Mouse (Mus musculus): ENCODE measurements around the gene Atp13a3. TPM values are rescaled to one million over a fixed set of nuclear protein-coding genes. Genes with fewer than 3 reads are reported as not detected.

Atp13a3 gene
- polyA plus RNA-seq, 1 experiment from 2014 or later, result 13.0 TPM

GRCm38 (mm10) chr16:30283743-30284337 lies 121.9 kb downstream of the Atp13a3 start:
- no peak overlapping the region for H3K9ac ChIP-seq (replicated peaks; ENCODE audit: low read depth, low read length)
- H3K4me3 ChIP-seq (ENCODE audit: low read depth, low read length), result no peak overlapping the region
- H3K9me3 ChIP-seq (ENCODE audit: control insufficient read depth, low read length), result no peaks in the 10 kb centered on the region
- no peaks in the 10 kb centered on the region for H3K36me3 ChIP-seq (ENCODE audit: control insufficient read depth, insufficient read depth, low read length)
- peak; percentile 65 for ATAC-seq (ENCODE audit: low read depth)
- peak overlapping the region; percentile 45 for H3K4me2 ChIP-seq (ENCODE audit: low read depth, low read length)
- WGBS, result 2% methylated on average over 15 of the region's 15 CpGs
- peaks cover 9% of the 10 kb centered on the region; the same call in 1 of the 2 replicates for H3K4me1 ChIP-seq (ENCODE audit: control insufficient read depth, insufficient read depth, low read length)
- peaks cover 6% of the 10 kb centered on the region for H3K27me3 ChIP-seq (ENCODE audit: control insufficient read depth, insufficient read depth, low read length)
- no peak overlapping the region for H3K27ac ChIP-seq (ENCODE audit: low read depth, low read length)

DNA sequence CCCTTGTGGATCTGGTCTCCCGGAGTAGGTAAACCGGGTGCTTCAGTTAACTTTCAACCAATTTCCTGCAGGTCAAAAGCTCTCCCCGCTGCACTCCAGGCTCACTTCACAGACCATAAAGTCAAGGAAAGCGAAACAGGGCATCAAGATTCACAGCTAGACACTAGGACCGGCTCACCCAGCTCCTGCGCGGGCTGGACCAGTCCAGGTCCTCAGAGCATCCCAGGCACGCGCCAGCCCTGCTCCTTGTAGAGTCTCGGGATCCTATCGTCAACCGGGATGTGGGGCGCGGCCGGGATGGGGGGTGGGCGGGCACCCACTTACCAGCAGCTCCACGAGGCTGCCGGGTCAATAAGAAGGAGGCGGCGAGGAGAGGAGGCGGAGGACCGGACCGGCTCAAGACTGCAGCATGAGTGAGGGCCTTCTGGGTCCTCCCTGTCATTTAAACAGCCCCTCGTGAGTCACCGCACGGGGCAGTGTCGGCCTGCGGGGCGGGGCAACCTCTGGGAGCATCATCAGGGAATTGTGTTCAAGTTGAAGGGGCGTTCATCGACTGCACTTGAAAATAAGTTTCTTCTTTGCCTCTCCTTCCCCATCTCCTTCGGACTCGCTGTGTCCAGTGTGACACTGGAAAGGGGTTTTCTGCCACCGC lies 122.8 kb downstream of the Atp13a3 start, which contains the start of gene Lrrc15:
Gene Lrrc15, minus strand, starts transcription at position 413 of the 652 bp plus-strand sequence.
- Histone ChIP-seq H3K36me3 (ENCODE audit: control insufficient read depth, insufficient read depth, low read length) (no peaks in the 10 kb centered on the region), H3K9ac (replicated peaks; ENCODE audit: low read depth, low read length) (0 out of 2 replicates have a peak within 1 kb of the TSS, but pooled peaks have one; percentile 11), H3K4me2 (ENCODE audit: low read depth, low read length) (peak within 1 kb of the TSS; percentile 45), H3K4me1 (ENCODE audit: control insufficient read depth, insufficient read depth, low read length) (peaks cover 12% of the 10 kb centered on the region; the same call in 1 of the 2 replicates), H3K27me3 (ENCODE audit: control insufficient read depth, insufficient read depth, low read length) (peaks cover 6% of the 10 kb centered on the region), H3K27ac (ENCODE audit: low read depth, low read length) (no peak within 1 kb of the TSS), H3K4me3 (ENCODE audit: low read depth, low read length) (peak within 1 kb of the TSS; percentile 16; the same call in 1 of the 2 replicates), H3K9me3 (ENCODE audit: control insufficient read depth, low read length) (no peaks in the 10 kb centered on the region)
- ATAC-seq (ENCODE audit: low read depth), result peak; percentile 32; the same call in 1 of the 2 replicates
- 6% methylated on average over 31 of the region's 34 CpGs for WGBS

GRCm38 (mm10) chr16:30280676-30281297 lies 125.0 kb downstream of the Atp13a3 start:
- H3K9me3 ChIP-seq (ENCODE audit: control insufficient read depth, low read length), result no peaks in the 10 kb centered on the region
- no peaks in the 10 kb centered on the region for H3K36me3 ChIP-seq (ENCODE audit: control insufficient read depth, insufficient read depth, low read length)
- H3K27me3 ChIP-seq (ENCODE audit: control insufficient read depth, insufficient read depth, low read length), result peaks cover 6% of the 10 kb centered on the region
- no peak overlapping the region for H3K4me3 ChIP-seq (ENCODE audit: low read depth, low read length)
- peaks cover 12% of the 10 kb centered on the region; the same call in 1 of the 2 replicates for H3K4me1 ChIP-seq (ENCODE audit: control insufficient read depth, insufficient read depth, low read length)
- no peak overlapping the region for H3K4me2 ChIP-seq (ENCODE audit: low read depth, low read length)
- H3K9ac ChIP-seq (replicated peaks; ENCODE audit: low read depth, low read length), result no peak overlapping the region
- 6% methylated on average over 4 of the region's 4 CpGs for WGBS
- no peak overlapping the region for H3K27ac ChIP-seq (ENCODE audit: low read depth, low read length)
- ATAC-seq (ENCODE audit: low read depth), result no peak

DNA sequence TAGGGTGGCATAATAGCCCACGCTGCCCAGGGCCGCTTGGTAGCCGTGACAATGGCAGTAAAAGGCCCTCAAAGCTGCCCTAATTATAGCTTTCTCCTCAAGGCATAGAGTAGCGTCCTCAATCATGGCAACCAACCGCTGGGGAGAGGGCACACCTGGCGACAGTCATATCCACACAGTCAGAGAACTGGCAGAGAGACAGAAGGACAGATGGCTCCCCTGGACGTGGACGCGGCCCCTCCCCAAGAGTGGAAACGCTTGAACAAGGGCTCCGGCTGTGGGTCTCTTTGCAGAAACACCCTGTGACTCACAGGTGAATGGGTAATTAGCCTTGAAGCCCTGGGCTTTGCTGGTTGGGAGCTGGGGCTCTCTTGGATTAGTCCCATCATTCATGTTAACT lies 127.4 kb downstream of the Atp13a3 start:
- peaks cover 9% of the 10 kb centered on the region; the same call in 1 of the 2 replicates for H3K4me1 ChIP-seq (ENCODE audit: control insufficient read depth, insufficient read depth, low read length)
- H3K4me2 ChIP-seq (ENCODE audit: low read depth, low read length), result no peak overlapping the region
- 65% methylated on average over 11 of the region's 11 CpGs for WGBS
- ATAC-seq (ENCODE audit: low read depth), result no peak
- H3K4me3 ChIP-seq (ENCODE audit: low read depth, low read length), result no peak overlapping the region
- no peak overlapping the region for H3K27ac ChIP-seq (ENCODE audit: low read depth, low read length)
- peaks cover 6% of the 10 kb centered on the region for H3K27me3 ChIP-seq (ENCODE audit: control insufficient read depth, insufficient read depth, low read length)
- no peak overlapping the region for H3K9ac ChIP-seq (replicated peaks; ENCODE audit: low read depth, low read length)
- no peaks in the 10 kb centered on the region for H3K9me3 ChIP-seq (ENCODE audit: control insufficient read depth, low read length)
- no peaks in the 10 kb centered on the region for H3K36me3 ChIP-seq (ENCODE audit: control insufficient read depth, insufficient read depth, low read length)

DNA sequence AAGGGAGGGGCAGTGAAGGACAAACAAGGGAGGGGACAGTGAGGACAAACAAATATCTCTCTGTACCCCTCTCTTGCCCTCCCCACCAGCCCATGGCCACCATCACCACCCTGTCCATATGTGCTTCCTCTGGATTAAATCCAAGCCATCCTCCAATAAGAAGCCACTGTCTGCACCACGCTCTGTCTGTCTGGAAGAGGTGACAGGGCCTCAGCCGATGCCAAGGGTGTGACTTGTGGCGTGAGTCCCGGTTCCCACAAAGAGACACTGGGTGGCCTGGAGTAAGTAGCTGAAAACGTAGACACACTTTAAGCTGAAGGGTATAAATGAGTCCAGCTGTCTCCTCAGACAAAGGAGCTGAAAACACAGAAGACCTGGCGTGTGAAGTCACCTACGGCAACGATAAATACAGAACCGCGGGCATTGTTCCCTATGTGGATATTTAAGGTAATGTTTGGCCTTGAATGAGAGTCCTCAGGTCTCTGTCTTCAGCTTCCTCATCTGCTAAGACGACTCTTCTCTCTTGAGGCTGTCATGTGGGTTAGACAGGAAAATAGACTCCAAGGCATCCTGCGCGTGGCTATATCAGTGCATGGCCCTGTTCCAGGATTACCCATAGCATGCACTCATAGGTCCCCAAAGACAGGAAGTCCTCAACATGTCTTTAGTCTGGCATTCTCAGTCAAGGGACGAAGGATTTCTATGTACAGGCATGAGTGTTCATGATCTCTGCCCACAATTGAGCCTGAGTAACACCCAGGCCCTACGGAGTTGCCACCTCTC lies 130.0 kb downstream of the Atp13a3 start:
- Histone ChIP-seq H3K27ac (ENCODE audit: low read depth, low read length) (no peak overlapping the region), H3K27me3 (ENCODE audit: control insufficient read depth, insufficient read depth, low read length) (no peaks in the 10 kb centered on the region), H3K4me3 (ENCODE audit: low read depth, low read length) (no peak overlapping the region), H3K4me1 (ENCODE audit: control insufficient read depth, insufficient read depth, low read length) (0 out of 2 replicates have a peak, but pooled peaks cover 3% of the 10 kb centered on the region), H3K4me2 (ENCODE audit: low read depth, low read length) (no peak overlapping the region), H3K36me3 (ENCODE audit: control insufficient read depth, insufficient read depth, low read length) (no peaks in the 10 kb centered on the region), H3K9ac (replicated peaks; ENCODE audit: low read depth, low read length) (no peak overlapping the region), H3K9me3 (ENCODE audit: control insufficient read depth, low read length) (no peaks in the 10 kb centered on the region)
- no peak for ATAC-seq (ENCODE audit: low read depth)
- 75% methylated on average over 15 of the region's 15 CpGs for WGBS

DNA sequence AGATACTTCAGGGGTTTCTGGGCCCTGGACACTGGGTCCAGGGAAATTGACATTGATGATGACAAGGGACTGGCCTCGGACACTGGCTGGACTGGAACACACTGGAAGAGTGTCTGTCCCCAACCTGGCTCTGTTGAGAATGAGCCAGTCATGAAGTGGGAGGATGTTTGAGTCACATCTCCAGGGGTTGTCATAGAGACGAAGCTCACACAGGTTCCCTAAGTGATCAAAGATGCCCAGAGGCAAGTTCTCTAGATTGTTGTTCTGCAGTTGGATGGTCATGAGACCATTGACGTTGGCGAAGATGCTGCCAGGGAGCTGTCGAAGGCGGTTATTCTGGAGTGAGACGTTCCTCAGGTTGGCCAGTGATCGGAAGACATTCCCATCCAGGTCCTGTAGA lies 132.7 kb downstream of the Atp13a3 start:
- H3K9ac ChIP-seq (replicated peaks; ENCODE audit: low read depth, low read length), result no peak overlapping the region
- no peak overlapping the region for H3K27ac ChIP-seq (ENCODE audit: low read depth, low read length)
- no peak overlapping the region for H3K4me3 ChIP-seq (ENCODE audit: low read depth, low read length)
- no peaks in the 10 kb centered on the region for H3K27me3 ChIP-seq (ENCODE audit: control insufficient read depth, insufficient read depth, low read length)
- no peaks in the 10 kb centered on the region for H3K36me3 ChIP-seq (ENCODE audit: control insufficient read depth, insufficient read depth, low read length)
- 0 out of 2 replicates have a peak, but pooled peaks cover under 1% of the 10 kb centered on the region for H3K4me1 ChIP-seq (ENCODE audit: control insufficient read depth, insufficient read depth, low read length)
- H3K4me2 ChIP-seq (ENCODE audit: low read depth, low read length), result no peak overlapping the region
- ATAC-seq (ENCODE audit: low read depth), result no peak
- no peaks in the 10 kb centered on the region for H3K9me3 ChIP-seq (ENCODE audit: control insufficient read depth, low read length)
- 94% methylated on average over 8 of the region's 8 CpGs for WGBS

DNA sequence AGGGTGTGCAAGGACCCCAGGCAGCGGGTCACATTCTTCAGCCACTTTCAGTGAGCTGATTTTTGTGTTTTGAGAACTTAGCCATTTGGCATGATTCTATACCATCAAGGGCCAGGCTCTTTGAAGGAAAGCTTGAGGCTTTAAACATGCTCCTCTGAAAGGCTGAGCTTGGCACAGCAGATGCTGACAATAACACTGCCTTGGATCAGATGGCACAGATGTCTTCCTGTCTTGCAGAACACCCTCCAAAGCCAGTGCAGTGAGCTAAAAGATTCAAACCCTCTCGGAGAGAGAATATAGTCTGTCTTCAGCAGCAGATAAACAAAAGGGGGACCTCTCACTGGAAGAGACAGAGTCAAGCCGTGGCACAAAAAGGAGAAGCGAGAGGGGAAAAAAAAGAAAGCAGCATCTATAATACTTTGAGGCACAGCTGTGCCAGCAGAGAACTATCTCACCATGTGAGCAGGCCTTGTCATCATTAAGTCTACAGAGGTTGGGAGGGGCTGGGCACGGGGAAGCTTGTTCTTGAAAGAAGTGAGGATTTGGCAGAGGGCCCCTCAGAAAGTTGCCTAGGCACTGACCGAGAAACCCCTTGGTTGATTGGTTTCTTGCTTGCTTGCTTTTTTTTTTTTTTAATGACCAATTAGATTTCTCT lies 133.7 kb downstream of the Atp13a3 start:
- H3K9me3 ChIP-seq (ENCODE audit: control insufficient read depth, low read length), result no peaks in the 10 kb centered on the region
- H3K27ac ChIP-seq (ENCODE audit: low read depth, low read length), result no peak overlapping the region
- H3K36me3 ChIP-seq (ENCODE audit: control insufficient read depth, insufficient read depth, low read length), result no peaks in the 10 kb centered on the region
- H3K4me3 ChIP-seq (ENCODE audit: low read depth, low read length), result no peak overlapping the region
- ATAC-seq (ENCODE audit: low read depth), result no peak
- H3K9ac ChIP-seq (replicated peaks; ENCODE audit: low read depth, low read length), result no peak overlapping the region
- WGBS, result 62% methylated on average over 6 of the region's 6 CpGs
- no peaks in the 10 kb centered on the region for H3K4me1 ChIP-seq (ENCODE audit: control insufficient read depth, insufficient read depth, low read length)
- no peak overlapping the region for H3K4me2 ChIP-seq (ENCODE audit: low read depth, low read length)
- no peaks in the 10 kb centered on the region for H3K27me3 ChIP-seq (ENCODE audit: control insufficient read depth, insufficient read depth, low read length)

DNA sequence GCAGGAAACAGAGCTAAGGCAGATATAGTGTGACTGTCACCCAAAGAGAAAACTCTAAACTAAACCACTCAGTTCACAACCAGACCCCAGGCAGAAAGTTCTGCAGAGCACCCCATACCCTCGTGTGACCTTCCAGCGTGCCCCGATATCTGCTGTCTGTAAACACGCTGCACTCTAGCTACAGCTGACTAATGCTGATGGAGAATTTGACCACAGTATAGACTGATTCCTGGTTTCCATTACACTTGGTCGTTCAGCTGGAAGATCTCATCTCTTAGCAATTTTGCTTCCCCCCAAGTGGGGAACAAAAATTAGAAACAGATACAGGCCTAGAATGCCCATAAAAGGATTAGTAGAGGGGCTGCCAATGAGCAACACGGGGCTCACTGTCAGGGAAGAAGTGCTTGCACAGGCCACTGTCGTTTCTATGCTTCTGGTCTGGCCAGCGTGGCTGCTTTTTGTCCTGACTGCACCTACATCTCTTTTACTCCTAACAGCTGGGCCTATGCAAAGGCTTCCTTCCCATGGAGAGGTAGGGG lies 134.5 kb downstream of the Atp13a3 start:
- no peak for ATAC-seq (ENCODE audit: low read depth)
- Histone ChIP-seq H3K4me3 (ENCODE audit: low read depth, low read length) (no peak overlapping the region), H3K9ac (replicated peaks; ENCODE audit: low read depth, low read length) (no peak overlapping the region), H3K27ac (ENCODE audit: low read depth, low read length) (no peak overlapping the region), H3K4me1 (ENCODE audit: control insufficient read depth, insufficient read depth, low read length) (no peaks in the 10 kb centered on the region), H3K4me2 (ENCODE audit: low read depth, low read length) (no peak overlapping the region), H3K27me3 (ENCODE audit: control insufficient read depth, insufficient read depth, low read length) (no peaks in the 10 kb centered on the region), H3K9me3 (ENCODE audit: control insufficient read depth, low read length) (no peaks in the 10 kb centered on the region), H3K36me3 (ENCODE audit: control insufficient read depth, insufficient read depth, low read length) (no peaks in the 10 kb centered on the region)
- 72% methylated on average over 8 of the region's 8 CpGs for WGBS

Data from neural tube, embryonic 14.5 days (tissue).